12 mouse cellular contexts compared by ENCODE assay signal in the genomic region with DNA sequence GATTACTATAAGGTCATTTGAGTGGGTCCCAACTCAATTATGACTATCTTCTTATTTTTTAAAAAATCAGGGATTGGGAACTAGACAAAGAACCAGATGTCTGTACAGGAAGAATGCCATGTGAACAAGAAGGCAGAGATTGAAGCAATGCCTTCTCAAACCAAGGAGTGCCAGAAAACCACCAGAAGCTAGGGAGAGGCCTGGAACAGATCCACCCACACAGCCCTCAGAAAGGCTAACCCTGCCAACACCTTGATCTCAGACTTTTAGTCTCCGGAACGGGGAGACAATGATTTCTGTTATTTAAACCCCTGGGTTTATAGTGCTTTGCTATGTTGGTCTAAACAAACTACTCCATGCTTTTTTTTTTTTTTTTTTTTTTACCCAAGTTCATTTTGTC.
"Had no signal": no experiment of that assay in that cellular context is flagged by ENCODE, and none has a peak within 500 bp of the region (broad histone marks: within the 10 kb centered on the region; RNA-seq: fewer than 3 reads in every experiment).

No protein-coding gene starts in this region.

- DNase-seq: left cerebral cortex, postnatal 4 days; liver; liver, embryonic 13.5 days; liver, postnatal 0 days; lung, adult 18-20 months; lung, adult 2 months; lung, embryonic 14.5 days; lung, postnatal 10 days; lung, postnatal 14 days; lung, postnatal 36 days; lung, postnatal 4 days; midbrain, embryonic 14.5 days had no signal
